Mouse (Mus musculus) forebrain, embryonic 11.5 days (tissue): ENCODE data around the gene Gm10842. TPM values are rescaled to one million over a fixed set of nuclear protein-coding genes. Genes with fewer than 3 reads are reported as not detected.
"Not testable (repeated sequence)": the region's sequence is repeated elsewhere in the genome, so short reads cannot be mapped to it uniquely, and the experiment has no call there.

Source experiments
- ATAC-seq: fragments of 200-750 bp; cut with Nextera tagmentation; replicated peaks from 2 replicates; pipeline ENCODE4 v1.8.0; 2017; ENCODE audit warnings: moderate TSS enrichment; ENCODE audit not compliant: low FRiP score
- DNase-seq: peaks from one replicate; pipeline ENCODE4 v3.0.0-alpha.2; 2017; ENCODE audit warnings: low spot score
- H3K27ac ChIP-seq: fragments of 300-500 bp; sonication (generic); 2 replicates; pipeline ENCODE4 v1.5.1; 2014; ENCODE audit warnings: low read depth, low read length
- H3K27me3 ChIP-seq: fragments of 300-500 bp; sonication (generic); 2 replicates; pipeline ENCODE4 v1.6.1; 2014; ENCODE audit warnings: mild to moderate bottlenecking, low read length, mixed read lengths; ENCODE audit not compliant: control insufficient read depth, insufficient read depth
- H3K36me3 ChIP-seq: fragments of 300-500 bp; sonication (generic); 2 replicates; pipeline ENCODE4 v1.6.1; 2014; ENCODE audit warnings: mild to moderate bottlenecking, low read length, moderate library complexity, mixed read lengths; ENCODE audit not compliant: control insufficient read depth, insufficient read depth
- H3K4me1 ChIP-seq: fragments of 300-500 bp; sonication (generic); replicated peaks from 2 replicates; pipeline ENCODE4 v1.6.1; 2014; ENCODE audit warnings: low read length, mixed read lengths; ENCODE audit not compliant: control insufficient read depth, insufficient read depth
- H3K4me2 ChIP-seq: fragments of 300-500 bp; sonication (generic); 2 replicates; pipeline ENCODE4 v1.6.1; 2014; ENCODE audit warnings: low read depth, mild to moderate bottlenecking, low read length, moderate library complexity, mixed read lengths; ENCODE audit not compliant: severe bottlenecking
- H3K4me3 ChIP-seq: fragments of 300-500 bp; sonication (generic); 2 replicates; pipeline ENCODE4 v1.5.1; 2014; ENCODE audit warnings: low read depth, low read length
- H3K9ac ChIP-seq: fragments of 300-500 bp; sonication (generic); 2 replicates; pipeline ENCODE4 v1.6.1; 2014; ENCODE audit warnings: low read length
- H3K9me3 ChIP-seq: fragments of 300-500 bp; sonication (generic); 2 replicates; pipeline ENCODE4 v1.6.1; 2016; ENCODE audit warnings: low read length, mixed read lengths; ENCODE audit not compliant: control insufficient read depth
- WGBS: fragments of 180-500 bp; shearing (Covaris S2); extraction: QIAGEN DNeasy Blood & Tissue Kit; methylation state at CpG from one replicate; pipeline ENCODE4 v1.1.7; 2014; 5-methylcytosine and 5-hydroxymethylcytosine counted together
- polyA plus RNA-seq: library from polyadenylated mRNA; unstranded; fragments of >200 nt; fragmentation: Nextera tagmentation; extraction: Ambion mirVana; gene quantifications from 2 replicates; pipeline ENCODE4 v1.2.1, GENCODE M21; 2014

The Gm10842 gene
- not detected in 2 replicates for polyA plus RNA-seq

GRCm38 (mm10) chr11:105146593-105146992 is at the start of gene Gm10842:
Gene Gm10842 (plus strand): TSS chr11:105146893.
- Histone ChIP-seq H3K9me3 (no peaks in the 10 kb centered on the region), H3K4me2 (no peak within 1 kb of the TSS), H3K4me1 (0 out of 2 replicates have a peak, but pooled peaks cover 2% of the 10 kb centered on the region), H3K27me3 (no peaks in the 10 kb centered on the region), H3K4me3 (no peak within 1 kb of the TSS), H3K36me3 (no peaks in the 10 kb centered on the region), H3K9ac (no peak within 1 kb of the TSS), H3K27ac (no peak within 1 kb of the TSS)
- 68% methylated on average over 3 of the region's 3 CpGs for WGBS
- ATAC-seq (no peak), DNase-seq (no peak)

DNA sequence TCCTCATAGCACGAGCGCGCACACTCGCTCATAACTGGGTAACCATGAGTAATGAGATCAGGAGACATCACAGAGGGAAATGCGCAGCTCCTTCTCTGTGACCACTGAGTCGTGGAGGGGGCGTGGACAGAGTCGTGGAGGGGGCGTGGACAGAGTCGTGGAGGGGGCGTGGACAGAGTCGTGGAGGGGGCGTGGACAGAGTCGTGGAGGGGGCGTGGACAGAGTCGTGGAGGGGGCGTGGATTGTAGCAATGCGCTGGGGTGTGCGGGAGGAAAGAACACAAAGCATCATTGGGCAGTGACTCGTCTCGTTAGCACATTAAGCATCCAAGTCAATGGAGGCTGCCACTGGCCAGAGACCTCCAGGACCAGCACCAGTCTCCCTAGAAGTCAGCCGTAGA is 34.2 kb upstream of the Gm10842 start:
- WGBS = 82% methylated on average over 22 of the region's 22 CpGs
- not testable (repeated sequence) for H3K9ac ChIP-seq, H3K27ac ChIP-seq

GRCm38 (mm10) chr11:105117814-105118213 is 28.9 kb upstream of the Gm10842 start:
- Histone ChIP-seq H3K4me3 (no peak overlapping the region), H3K4me1 (no peaks in the 10 kb centered on the region), H3K4me2 (no peak overlapping the region), H3K36me3 (no peaks in the 10 kb centered on the region), H3K27ac (no peak overlapping the region), H3K9ac (no peak overlapping the region), H3K9me3 (no peaks in the 10 kb centered on the region), H3K27me3 (no peaks in the 10 kb centered on the region)
- DNase-seq (no peak), ATAC-seq (no peak)
- whole genome bisulfite sequencing = 93% methylated on average over 7 of the region's 7 CpGs

More for the DNA sequence above, 34.2 kb upstream of the Gm10842 start:
- not testable (repeated sequence) for H3K4me3 ChIP-seq, H3K9me3 ChIP-seq, H3K36me3 ChIP-seq, H3K27me3 ChIP-seq, ATAC-seq, DNase-seq, H3K4me2 ChIP-seq, H3K4me1 ChIP-seq

GRCm38 (mm10) chr11:105120551-105121061 is 26.1 kb upstream of the Gm10842 start:
- DNase-seq (no peak), ATAC-seq (no peak)
- H3K27ac ChIP-seq = no peak overlapping the region
- 35% methylated on average over 4 of the region's 4 CpGs for WGBS
- no peak overlapping the region for H3K4me2 ChIP-seq
- no peak overlapping the region for H3K4me3 ChIP-seq
- no peaks in the 10 kb centered on the region for H3K9me3 ChIP-seq
- H3K27me3 ChIP-seq = no peaks in the 10 kb centered on the region
- H3K4me1 ChIP-seq = no peaks in the 10 kb centered on the region
- no peak overlapping the region for H3K9ac ChIP-seq
- H3K36me3 ChIP-seq = no peaks in the 10 kb centered on the region

GRCm38 (mm10) chr11:105121792-105122191 is 24.9 kb upstream of the Gm10842 start:
- not testable (repeated sequence) for H3K4me1 ChIP-seq, DNase-seq, H3K4me2 ChIP-seq, H3K9ac ChIP-seq, H3K9me3 ChIP-seq, H3K27me3 ChIP-seq, ATAC-seq, H3K4me3 ChIP-seq, H3K36me3 ChIP-seq, H3K27ac ChIP-seq
- 67% methylated on average over 5 of the region's 5 CpGs for WGBS

DNA sequence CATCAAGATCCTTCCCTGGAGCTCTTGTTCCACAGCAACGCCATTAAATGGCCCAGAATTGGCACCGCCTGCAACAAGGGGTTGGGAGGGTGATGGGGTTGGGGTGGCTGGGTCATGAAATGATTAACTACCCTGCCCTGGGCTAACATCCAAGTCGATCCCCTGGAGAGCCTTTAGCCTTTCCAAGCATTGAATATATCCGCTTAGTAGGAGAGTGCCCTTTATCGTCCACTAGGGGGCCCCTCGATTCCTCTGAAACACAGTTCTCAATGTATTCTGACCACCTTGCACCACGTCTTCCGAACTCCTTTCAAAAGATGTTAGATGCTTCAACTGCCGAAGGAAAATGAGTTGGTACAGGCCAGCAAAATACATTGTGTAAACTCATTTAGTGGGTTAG is 22.7 kb upstream of the Gm10842 start:
- peak; percentile 46 for DNase-seq
- 7% methylated on average over 9 of the region's 9 CpGs for WGBS

GRCm38 (mm10) chr11:105125735-105126519 is 20.8 kb upstream of the Gm10842 start, which contains the start of gene Mettl2:
Gene Mettl2 (plus strand): TSS chr11:105126425.
- 1% methylated on average over 35 of the region's 38 CpGs for WGBS
- H3K9ac ChIP-seq = peak within 1 kb of the TSS; percentile 66
- peak within 1 kb of the TSS; percentile 98 for H3K4me3 ChIP-seq
- ATAC-seq (peak; percentile 91), DNase-seq (peak; percentile 92)
- no peaks in the 10 kb centered on the region for H3K9me3 ChIP-seq
- H3K4me1 ChIP-seq = peaks cover 9% of the 10 kb centered on the region
- peak within 1 kb of the TSS; percentile 79 for H3K4me2 ChIP-seq
- H3K27ac ChIP-seq = no peak within 1 kb of the TSS
- no peaks in the 10 kb centered on the region for H3K27me3 ChIP-seq
- H3K36me3 ChIP-seq = no peaks in the 10 kb centered on the region

More for the DNA sequence above, 22.7 kb upstream of the Gm10842 start:
- H3K9me3 ChIP-seq = no peaks in the 10 kb centered on the region
- no peak overlapping the region for H3K27ac ChIP-seq
- no peak; the same call in 1 of the 2 replicates for ATAC-seq
- no peak overlapping the region for H3K4me3 ChIP-seq
- H3K4me2 ChIP-seq = no peak overlapping the region
- H3K4me1 ChIP-seq = peaks cover 9% of the 10 kb centered on the region
- H3K36me3 ChIP-seq = no peaks in the 10 kb centered on the region
- H3K27me3 ChIP-seq = no peaks in the 10 kb centered on the region
- H3K9ac ChIP-seq = no peak overlapping the region

DNA sequence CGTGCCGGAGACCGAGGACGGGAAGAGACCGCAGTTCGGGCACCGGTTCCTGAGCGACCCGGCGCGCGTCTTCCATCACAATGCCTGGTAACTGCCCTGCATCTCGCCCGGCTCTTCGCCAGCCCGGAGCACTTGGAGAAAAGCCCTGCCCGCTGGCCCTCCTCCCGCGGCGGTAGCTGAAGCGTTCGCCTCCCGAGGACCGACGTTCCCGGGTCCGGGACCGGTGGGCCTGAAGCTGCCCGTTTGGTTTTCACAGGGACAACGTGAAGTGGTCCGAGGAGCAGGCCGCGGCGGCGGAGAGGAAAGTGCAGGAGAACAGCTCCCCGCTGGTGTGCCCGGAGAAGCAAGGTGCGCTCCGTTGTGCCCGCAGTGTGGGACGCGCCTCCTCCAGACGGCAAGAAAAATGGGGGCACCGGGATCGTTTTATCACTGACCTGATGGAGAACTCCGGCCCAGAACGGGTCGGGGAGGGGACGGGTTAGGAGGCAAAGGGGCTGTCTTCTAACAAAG is 20.1 kb upstream of the Gm10842 start:
- H3K27me3 ChIP-seq = no peaks in the 10 kb centered on the region
- peak overlapping the region; percentile 66 for H3K9ac ChIP-seq
- H3K36me3 ChIP-seq = no peaks in the 10 kb centered on the region
- DNase-seq (no peak), ATAC-seq (no peak)
- under 1% methylated on average over 48 of the region's 49 CpGs for WGBS
- no peaks in the 10 kb centered on the region for H3K9me3 ChIP-seq
- H3K4me2 ChIP-seq = peak overlapping the region; percentile 79
- H3K4me3 ChIP-seq = peak overlapping the region; percentile 98
- H3K4me1 ChIP-seq = peaks cover 9% of the 10 kb centered on the region
- no peak overlapping the region for H3K27ac ChIP-seq
